Mouse (Mus musculus) neural tube, embryonic 15.5 days (tissue): ENCODE measurements around the gene Tax1bp3. TPM values are rescaled to one million over a fixed set of nuclear protein-coding genes. Genes with fewer than 3 reads are reported as not detected.
A peak's percentile ranks its signal among the peaks of the same experiment; 100 is the strongest.

Experiments
- ATAC-seq: fragments of 200-750 bp; cut with Nextera tagmentation; 2 replicates; pipeline ENCODE4 v1.8.0; 2017; ENCODE audit warnings: mild to moderate bottlenecking, moderate TSS enrichment, moderate library complexity; ENCODE audit not compliant: low FRiP score
- H3K27ac ChIP-seq: fragments of 300-500 bp; sonication (generic); replicated peaks from 2 replicates; pipeline ENCODE4 v1.5.1; 2015; ENCODE audit warnings: mild to moderate bottlenecking, inconsistent platforms
- H3K27me3 ChIP-seq: fragments of 300-500 bp; sonication (generic); replicated peaks from 2 replicates; pipeline ENCODE4 v1.6.1; 2015; ENCODE audit warnings: inconsistent platforms
- H3K36me3 ChIP-seq: fragments of 300-500 bp; sonication (generic); 2 replicates; pipeline ENCODE4 v1.6.1; 2015; ENCODE audit warnings: inconsistent platforms
- H3K4me1 ChIP-seq: fragments of 300-500 bp; sonication (generic); 2 replicates; pipeline ENCODE4 v1.6.1; 2015; ENCODE audit warnings: inconsistent platforms
- H3K4me2 ChIP-seq: fragments of 300-500 bp; sonication (generic); 2 replicates; pipeline ENCODE4 v1.6.1; 2015; ENCODE audit warnings: inconsistent platforms, mild to moderate bottlenecking, moderate library complexity
- H3K4me3 ChIP-seq: fragments of 300-500 bp; sonication (generic); replicated peaks from 2 replicates; pipeline ENCODE4 v1.5.1; 2015; ENCODE audit warnings: mild to moderate bottlenecking, inconsistent platforms
- H3K9ac ChIP-seq: fragments of 300-500 bp; sonication (generic); replicated peaks from 2 replicates; pipeline ENCODE4 v1.6.1; 2015; ENCODE audit warnings: mild to moderate bottlenecking, inconsistent platforms
- H3K9me3 ChIP-seq: fragments of 300-500 bp; sonication (generic); replicated peaks from 2 replicates; pipeline ENCODE4 v1.6.1; 2016; ENCODE audit warnings: inconsistent platforms
- WGBS: fragments of 180-500 bp; shearing (Covaris S2); methylation state at CpG from one replicate; pipeline ENCODE4 v1.1.7; 2015; ENCODE audit warnings: mixed read lengths; 5-methylcytosine and 5-hydroxymethylcytosine counted together
- polyA plus RNA-seq: library from polyadenylated mRNA; unstranded; fragments of >200 nt; fragmentation: Nextera tagmentation; extraction: Ambion mirVana; gene quantifications from 2 replicates; pipeline ENCODE4 v1.2.1, GENCODE M21; 2015

The Tax1bp3 gene
- 118 and 133 TPM in 2 replicates for polyA plus RNA-seq

- Histone ChIP-seq H3K9me3 (no peaks in the 10 kb centered on the region), H3K4me2 (peak within 1 kb of the TSS; percentile 67), H3K27me3 (no peaks in the 10 kb centered on the region), H3K4me1 (peaks cover 43% of the 10 kb centered on the region), H3K36me3 (peaks cover 17% of the 10 kb centered on the region), H3K9ac (peak within 1 kb of the TSS; percentile 88), H3K27ac (peak within 1 kb of the TSS; percentile 91), H3K4me3 (peak within 1 kb of the TSS; percentile 90)
- 0% methylated on average over 81 of the region's 81 CpGs for WGBS
- ATAC-seq = peak; percentile 98
Observed at GRCm38 (mm10) chr11:73176608-73177508, at the start of gene Tax1bp3, which contains the start of gene Emc6. TSS of gene Tax1bp3 (plus strand) at chr11:73177083. TSS of gene Emc6 (minus strand) at chr11:73177037.

- no peaks in the 10 kb centered on the region for H3K36me3 ChIP-seq
- H3K4me3 ChIP-seq = no peak overlapping the region
- no peaks in the 10 kb centered on the region for H3K4me1 ChIP-seq
- WGBS = 85% methylated on average over 7 of the region's 7 CpGs
- no peaks in the 10 kb centered on the region for H3K27me3 ChIP-seq
- no peak overlapping the region for H3K27ac ChIP-seq
- no peak overlapping the region for H3K9ac ChIP-seq
- no peak overlapping the region for H3K4me2 ChIP-seq
- no peak for ATAC-seq
- H3K9me3 ChIP-seq = no peaks in the 10 kb centered on the region
Observed at GRCm38 (mm10) chr11:73131020-73131419, 45.9 kb upstream of the Tax1bp3 start.

- Histone ChIP-seq H3K36me3 (no peaks in the 10 kb centered on the region), H3K4me1 (peaks cover 6% of the 10 kb centered on the region), H3K27me3 (no peaks in the 10 kb centered on the region), H3K4me2 (no peak overlapping the region), H3K27ac (no peak overlapping the region), H3K9me3 (no peaks in the 10 kb centered on the region), H3K4me3 (no peak overlapping the region), H3K9ac (no peak overlapping the region)
- no peak for ATAC-seq
- WGBS = 94% methylated on average over 6 of the region's 6 CpGs
Observed at GRCm38 (mm10) chr11:73132999-73133398, 43.9 kb upstream of the Tax1bp3 start.

GRCm38 (mm10) chr11:73134222-73134621, 42.7 kb upstream of the Tax1bp3 start:
- H3K9ac ChIP-seq = 0 out of 2 replicates have a peak overlapping the region, but pooled peaks have one; percentile 20
- H3K36me3 ChIP-seq = no peaks in the 10 kb centered on the region
- ATAC-seq = no peak
- no peaks in the 10 kb centered on the region for H3K9me3 ChIP-seq
- H3K4me3 ChIP-seq = no peak overlapping the region
- H3K27me3 ChIP-seq = no peaks in the 10 kb centered on the region
- H3K27ac ChIP-seq = no peak overlapping the region
- no peak overlapping the region for H3K4me2 ChIP-seq
- WGBS = 97% methylated on average over 5 of the region's 5 CpGs
- peaks cover 10% of the 10 kb centered on the region for H3K4me1 ChIP-seq

GRCm38 (mm10) chr11:73136587-73136986, 40.3 kb upstream of the Tax1bp3 start:
- H3K27ac ChIP-seq = no peak overlapping the region
- ATAC-seq = no peak
- H3K4me2 ChIP-seq = peak overlapping the region; percentile 94
- H3K27me3 ChIP-seq = no peaks in the 10 kb centered on the region
- H3K9ac ChIP-seq = no peak overlapping the region
- H3K4me3 ChIP-seq = peak overlapping the region; percentile 80
- no peaks in the 10 kb centered on the region for H3K9me3 ChIP-seq
- no peaks in the 10 kb centered on the region for H3K36me3 ChIP-seq
- 55% methylated on average over 6 of the region's 6 CpGs for WGBS
- H3K4me1 ChIP-seq = peaks cover 10% of the 10 kb centered on the region

GRCm38 (mm10) chr11:73137116-73137515, 39.8 kb upstream of the Tax1bp3 start:
- WGBS = 36% methylated on average over 11 of the region's 11 CpGs
- Histone ChIP-seq H3K4me2 (peak overlapping the region; percentile 94), H3K36me3 (no peaks in the 10 kb centered on the region), H3K9me3 (no peaks in the 10 kb centered on the region), H3K4me1 (peaks cover 10% of the 10 kb centered on the region), H3K27me3 (no peaks in the 10 kb centered on the region), H3K27ac (no peak overlapping the region), H3K4me3 (peak overlapping the region; percentile 80), H3K9ac (no peak overlapping the region; the same call in 1 of the 2 replicates)
- no peak for ATAC-seq

GRCm38 (mm10) chr11:73137591-73138501, 39.0 kb upstream of the Tax1bp3 start, which contains the start of gene Haspin:
TSS of gene Haspin (minus strand) at chr11:73138294.
- peak within 1 kb of the TSS; percentile 55 for H3K9ac ChIP-seq
- peak; percentile 97 for ATAC-seq
- under 1% methylated on average over 84 of the region's 84 CpGs for WGBS

GRCm38 (mm10) chr11:73144261-73144681, 32.6 kb upstream of the Tax1bp3 start:
- H3K27me3 ChIP-seq = no peaks in the 10 kb centered on the region
- no peaks in the 10 kb centered on the region for H3K4me1 ChIP-seq
- H3K27ac ChIP-seq = no peak overlapping the region
- no peak overlapping the region for H3K9ac ChIP-seq
- no peak overlapping the region for H3K4me3 ChIP-seq
- H3K9me3 ChIP-seq = no peaks in the 10 kb centered on the region
- WGBS = 69% methylated on average over 1 of the region's 1 CpGs
- H3K4me2 ChIP-seq = no peak overlapping the region
- no peak for ATAC-seq
- no peaks in the 10 kb centered on the region for H3K36me3 ChIP-seq

More at GRCm38 (mm10) chr11:73137591-73138501, 39.0 kb upstream of the Tax1bp3 start, which contains the start of gene Haspin:
- Histone ChIP-seq H3K27ac (no peak within 1 kb of the TSS), H3K4me2 (peak within 1 kb of the TSS; percentile 94), H3K4me3 (peak within 1 kb of the TSS; percentile 80), H3K27me3 (no peaks in the 10 kb centered on the region), H3K9me3 (no peaks in the 10 kb centered on the region), H3K4me1 (peaks cover 10% of the 10 kb centered on the region), H3K36me3 (no peaks in the 10 kb centered on the region)

GRCm38 (mm10) chr11:73146026-73146974, 30.6 kb upstream of the Tax1bp3 start:
- no peaks in the 10 kb centered on the region for H3K9me3 ChIP-seq
- H3K4me3 ChIP-seq = no peak overlapping the region
- H3K9ac ChIP-seq = no peak overlapping the region
- H3K27me3 ChIP-seq = no peaks in the 10 kb centered on the region
- ATAC-seq = no peak
- no peaks in the 10 kb centered on the region for H3K4me1 ChIP-seq
- WGBS = 69% methylated on average over 11 of the region's 11 CpGs
- H3K36me3 ChIP-seq = no peaks in the 10 kb centered on the region
- H3K27ac ChIP-seq = no peak overlapping the region
- no peak overlapping the region for H3K4me2 ChIP-seq

GRCm38 (mm10) chr11:73146975-73147365, 29.9 kb upstream of the Tax1bp3 start:
- no peak overlapping the region for H3K27ac ChIP-seq
- H3K9ac ChIP-seq = no peak overlapping the region
- H3K36me3 ChIP-seq = no peaks in the 10 kb centered on the region
- no peaks in the 10 kb centered on the region for H3K4me1 ChIP-seq
- no peaks in the 10 kb centered on the region for H3K9me3 ChIP-seq
- 69% methylated on average over 7 of the region's 7 CpGs for WGBS
- H3K27me3 ChIP-seq = no peaks in the 10 kb centered on the region
- no peak overlapping the region for H3K4me3 ChIP-seq
- no peak overlapping the region for H3K4me2 ChIP-seq
- no peak for ATAC-seq
